Mouse (Mus musculus): ENCODE measurements at regions not wholly inside any gene's neighbourhood (a gene's known extent, or its start where the extent isn't known, plus 50 kb on each side); places are given as distances from the start of the nearest gene placed in this dataset.

DNA sequence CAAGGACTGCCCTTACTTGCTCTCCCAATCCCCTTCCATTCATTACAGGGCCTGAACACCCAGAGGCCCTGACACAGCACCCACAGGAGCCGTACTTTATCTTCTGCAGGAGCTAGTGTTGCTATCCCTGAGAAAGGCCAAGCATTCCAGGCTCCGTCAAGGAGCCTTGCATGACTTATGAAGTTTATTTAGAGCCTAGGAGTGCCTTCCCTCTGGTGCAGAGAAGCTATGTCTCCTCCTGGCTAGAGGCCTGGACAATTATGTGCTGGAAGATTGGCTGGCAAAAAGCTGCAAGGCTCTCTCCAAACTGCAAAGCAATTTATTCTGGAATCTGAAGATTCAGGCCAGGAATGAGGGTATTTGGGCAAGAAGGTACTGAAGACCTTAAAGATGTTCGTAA is 612.0 kb upstream of the Cdh5 start:
- Histone ChIP-seq H3K4me1 (ENCODE audit: insufficient read depth, low read depth, low read length) (no peaks in the 10 kb centered on the region), H3K27me3 (ENCODE audit: insufficient read depth, low read length) (no peaks in the 10 kb centered on the region), H3K36me3 (replicated peaks) (no peaks in the 10 kb centered on the region), H3K9me3 (replicated peaks) (peaks cover 29% of the 10 kb centered on the region), H3K4me3 (ENCODE audit: low read depth, low read length) (no peak overlapping the region)
- ATAC-seq (ENCODE audit: extremely low read depth, insufficient number of reproducible peaks, low FRiP score, poor library complexity, severe bottlenecking) = no peak
- TF ChIP-seq GATA1 (IDR thresholded peaks at IDR 0.05; ENCODE audit: borderline replicate concordance, low read length) (no peak), GATA2 (IDR thresholded peaks at IDR 0.05; ENCODE audit: borderline replicate concordance, low read depth, low read length) (no peak), TAL1 (conservative IDR thresholded peaks at IDR 0.05; ENCODE audit: low read depth, low read length) (no peak), POLR2AphosphoS5 (IDR thresholded peaks at IDR 0.05; ENCODE audit: insufficient replicate concordance, low read depth, low read length) (no peak), CTCF (IDR thresholded peaks at IDR 0.05; ENCODE audit: low read depth, low read length) (no peak)
- no peak for DNase-seq (ENCODE audit: low spot score)

DNA sequence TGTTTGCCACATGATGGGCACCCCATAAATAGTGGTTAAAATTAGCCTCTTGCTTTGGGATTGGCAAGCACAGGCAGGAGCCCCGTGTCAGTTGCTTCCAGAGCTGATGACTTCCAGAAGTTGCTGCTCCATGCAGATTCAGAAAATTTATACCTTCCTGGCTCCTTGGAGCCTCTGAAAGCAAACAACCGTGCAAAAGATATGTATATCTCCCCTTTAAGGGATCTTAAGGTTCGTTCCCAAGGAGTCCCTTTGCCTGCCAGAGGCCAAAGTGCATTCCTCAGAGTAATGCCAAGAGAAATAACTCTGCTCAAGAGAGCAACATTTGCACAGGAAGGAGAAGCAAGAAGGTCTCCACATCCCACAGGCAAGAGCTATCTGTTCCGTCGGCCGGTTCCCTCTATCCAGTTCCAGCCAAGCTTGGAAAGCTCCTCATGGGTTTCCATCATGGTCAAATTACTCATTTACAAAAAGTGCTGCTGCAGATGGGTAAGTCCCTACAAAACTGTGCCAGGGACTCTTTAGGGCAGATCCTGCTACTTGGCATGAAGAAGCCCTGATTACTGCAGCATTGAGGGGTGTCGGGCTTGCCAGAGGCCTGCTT is 608.4 kb upstream of the Cdh5 start:
- Histone ChIP-seq H3K36me3 (replicated peaks) (no peaks in the 10 kb centered on the region), H3K27me3 (ENCODE audit: insufficient read depth, low read length) (no peaks in the 10 kb centered on the region), H3K4me3 (ENCODE audit: low read depth, low read length) (no peak overlapping the region), H3K9me3 (replicated peaks) (peaks cover 39% of the 10 kb centered on the region), H3K4me1 (ENCODE audit: insufficient read depth, low read depth, low read length) (no peaks in the 10 kb centered on the region)
- no peak for DNase-seq (ENCODE audit: low spot score)
- TF ChIP-seq TAL1 (conservative IDR thresholded peaks at IDR 0.05; ENCODE audit: low read depth, low read length) (no peak), CTCF (IDR thresholded peaks at IDR 0.05; ENCODE audit: low read depth, low read length) (no peak), GATA2 (IDR thresholded peaks at IDR 0.05; ENCODE audit: borderline replicate concordance, low read depth, low read length) (no peak), GATA1 (IDR thresholded peaks at IDR 0.05; ENCODE audit: borderline replicate concordance, low read length) (no peak), POLR2AphosphoS5 (IDR thresholded peaks at IDR 0.05; ENCODE audit: insufficient replicate concordance, low read depth, low read length) (no peak)
- no peak for ATAC-seq (ENCODE audit: extremely low read depth, insufficient number of reproducible peaks, low FRiP score, poor library complexity, severe bottlenecking)

DNA sequence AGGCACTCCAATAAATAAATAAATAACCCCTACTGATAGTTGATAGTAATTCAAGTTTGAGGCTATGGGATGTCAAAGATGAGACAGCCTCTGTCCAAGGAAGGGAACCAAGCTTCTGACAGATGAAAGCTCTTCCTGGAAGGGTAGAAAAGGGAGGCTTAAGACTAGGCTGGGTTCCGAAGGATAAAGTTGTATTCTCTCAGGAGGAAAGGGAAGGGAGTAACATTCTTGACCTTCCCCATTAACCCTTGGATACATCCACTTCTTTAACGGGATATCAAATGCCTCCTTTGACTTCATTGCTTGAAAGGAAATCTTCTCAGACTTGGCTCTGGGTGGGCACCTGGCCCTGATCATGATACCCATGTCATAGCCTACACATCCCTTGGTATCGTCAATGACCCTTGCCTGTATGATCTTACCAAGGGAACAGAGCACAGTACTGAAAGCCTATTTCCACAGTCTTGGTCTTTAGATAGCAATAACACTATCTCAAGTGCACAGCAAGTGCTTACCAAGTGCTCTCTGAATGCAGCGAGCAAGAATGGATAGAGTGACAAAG is 607.4 kb upstream of the Cdh5 start:
- Histone ChIP-seq H3K4me1 (ENCODE audit: insufficient read depth, low read depth, low read length) (no peaks in the 10 kb centered on the region), H3K27me3 (ENCODE audit: insufficient read depth, low read length) (no peaks in the 10 kb centered on the region), H3K9me3 (replicated peaks) (peaks cover 42% of the 10 kb centered on the region), H3K36me3 (replicated peaks) (no peaks in the 10 kb centered on the region), H3K4me3 (ENCODE audit: low read depth, low read length) (no peak overlapping the region)
- DNase-seq (ENCODE audit: low spot score) (no peak), ATAC-seq (ENCODE audit: extremely low read depth, insufficient number of reproducible peaks, low FRiP score, poor library complexity, severe bottlenecking) (no peak)
- TF ChIP-seq TAL1 (conservative IDR thresholded peaks at IDR 0.05; ENCODE audit: low read depth, low read length) (no peak), POLR2AphosphoS5 (IDR thresholded peaks at IDR 0.05; ENCODE audit: insufficient replicate concordance, low read depth, low read length) (no peak), GATA1 (IDR thresholded peaks at IDR 0.05; ENCODE audit: borderline replicate concordance, low read length) (no peak), GATA2 (IDR thresholded peaks at IDR 0.05; ENCODE audit: borderline replicate concordance, low read depth, low read length) (no peak), CTCF (IDR thresholded peaks at IDR 0.05; ENCODE audit: low read depth, low read length) (no peak)

DNA sequence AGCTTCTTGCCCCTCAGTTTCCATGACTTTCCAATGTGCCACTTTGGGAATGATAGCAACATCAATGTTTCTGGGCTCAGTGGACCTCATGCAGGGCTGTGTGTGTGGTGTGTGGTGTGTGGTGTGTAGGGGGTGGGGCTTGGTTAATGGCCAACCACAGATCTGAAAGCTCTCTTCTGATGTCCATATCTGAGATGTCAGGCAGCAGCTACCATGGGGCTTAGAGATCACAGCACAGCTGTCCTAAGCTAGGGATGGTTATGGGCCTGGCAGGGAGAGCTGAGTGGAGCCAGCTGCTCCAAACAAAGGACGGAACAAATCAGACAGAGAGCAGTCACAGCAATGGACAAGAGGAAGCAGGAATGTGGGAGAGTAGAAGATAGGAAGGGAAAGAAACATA is 606.8 kb upstream of the Cdh5 start:
- Histone ChIP-seq H3K4me3 (ENCODE audit: low read depth, low read length) (no peak overlapping the region), H3K27me3 (ENCODE audit: insufficient read depth, low read length) (no peaks in the 10 kb centered on the region), H3K4me1 (ENCODE audit: insufficient read depth, low read depth, low read length) (no peaks in the 10 kb centered on the region), H3K36me3 (replicated peaks) (no peaks in the 10 kb centered on the region), H3K9me3 (replicated peaks) (peaks cover 41% of the 10 kb centered on the region)
- TF ChIP-seq CTCF (IDR thresholded peaks at IDR 0.05; ENCODE audit: low read depth, low read length) (no peak), POLR2AphosphoS5 (IDR thresholded peaks at IDR 0.05; ENCODE audit: insufficient replicate concordance, low read depth, low read length) (no peak), GATA2 (IDR thresholded peaks at IDR 0.05; ENCODE audit: borderline replicate concordance, low read depth, low read length) (no peak)
- ATAC-seq (ENCODE audit: extremely low read depth, insufficient number of reproducible peaks, low FRiP score, poor library complexity, severe bottlenecking) (no peak), DNase-seq (ENCODE audit: low spot score) (no peak)

DNA sequence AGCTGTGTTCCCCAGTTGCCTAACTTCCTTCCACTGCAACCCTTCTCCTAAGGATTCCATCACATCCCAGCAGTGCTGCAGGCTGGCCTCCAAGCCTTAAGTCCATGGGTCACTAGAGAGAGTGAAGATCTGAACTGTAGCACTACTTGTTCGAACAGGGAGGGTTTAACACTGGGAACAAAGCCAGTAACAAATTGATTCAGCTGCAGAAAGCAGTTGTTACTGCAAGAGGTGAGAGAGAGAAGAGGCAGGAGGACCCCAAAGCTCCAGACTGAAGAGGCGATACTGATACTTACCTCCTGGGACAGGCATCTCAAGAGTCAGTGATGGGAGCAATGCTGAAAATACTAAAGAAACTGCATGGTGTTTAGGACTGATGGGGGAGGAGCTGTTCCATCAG is 600.1 kb upstream of the Cdh5 start:
- Histone ChIP-seq H3K4me1 (ENCODE audit: insufficient read depth, low read depth, low read length) (no peaks in the 10 kb centered on the region), H3K9me3 (replicated peaks) (peaks cover 37% of the 10 kb centered on the region), H3K4me3 (ENCODE audit: low read depth, low read length) (no peak overlapping the region), H3K27me3 (ENCODE audit: insufficient read depth, low read length) (no peaks in the 10 kb centered on the region), H3K36me3 (replicated peaks) (no peaks in the 10 kb centered on the region)
- TF ChIP-seq GATA2 (IDR thresholded peaks at IDR 0.05; ENCODE audit: borderline replicate concordance, low read depth, low read length) (no peak), TAL1 (conservative IDR thresholded peaks at IDR 0.05; ENCODE audit: low read depth, low read length) (no peak), CTCF (IDR thresholded peaks at IDR 0.05; ENCODE audit: low read depth, low read length) (no peak), POLR2AphosphoS5 (IDR thresholded peaks at IDR 0.05; ENCODE audit: insufficient replicate concordance, low read depth, low read length) (no peak), GATA1 (IDR thresholded peaks at IDR 0.05; ENCODE audit: borderline replicate concordance, low read length) (no peak)
- no peak for ATAC-seq (ENCODE audit: extremely low read depth, insufficient number of reproducible peaks, low FRiP score, poor library complexity, severe bottlenecking)
- no peak for DNase-seq (ENCODE audit: low spot score)

DNA sequence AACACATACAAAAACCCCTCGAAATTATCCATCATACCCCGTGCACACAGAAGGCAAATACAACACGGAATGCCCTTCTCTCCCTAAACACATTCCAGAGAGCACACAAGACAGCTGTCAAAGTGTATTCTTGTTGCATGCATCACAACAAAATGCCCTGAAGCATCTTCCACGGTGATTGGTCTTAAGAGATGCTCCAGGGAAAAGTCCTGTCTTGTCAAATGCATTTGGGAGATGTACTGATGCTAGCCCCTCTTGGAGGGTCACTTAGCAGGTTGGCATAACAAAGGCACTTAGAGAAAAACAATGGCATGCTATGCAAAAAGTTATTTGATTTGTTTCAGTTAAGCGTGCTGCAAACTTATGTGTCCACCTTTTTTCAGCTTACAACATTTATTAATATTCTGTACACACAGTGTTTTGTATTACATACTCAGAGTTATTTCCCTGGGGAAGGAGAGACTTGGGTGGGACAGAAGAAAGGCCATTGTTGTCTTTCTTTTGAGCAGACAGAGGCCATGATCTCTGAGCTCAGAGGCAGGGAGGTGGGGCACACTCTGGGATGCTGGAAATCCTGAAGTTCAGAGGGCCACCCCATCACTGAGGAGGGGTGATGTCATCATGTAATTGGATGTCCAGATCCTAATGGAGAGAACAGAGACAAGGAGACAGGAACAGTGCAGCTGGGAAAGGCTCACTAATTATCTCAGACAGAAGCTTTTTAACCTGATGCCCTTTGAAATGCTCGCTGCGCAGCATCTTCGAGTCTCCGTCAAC is 598.2 kb upstream of the Cdh5 start:
- TF ChIP-seq GATA1 (IDR thresholded peaks at IDR 0.05; ENCODE audit: borderline replicate concordance, low read length) = no peak
- no peak for TF ChIP-seq GATA2 (IDR thresholded peaks at IDR 0.05; ENCODE audit: borderline replicate concordance, low read depth, low read length)
- TF ChIP-seq TAL1 (conservative IDR thresholded peaks at IDR 0.05; ENCODE audit: low read depth, low read length) = no peak
- no peak for TF ChIP-seq POLR2AphosphoS5 (IDR thresholded peaks at IDR 0.05; ENCODE audit: insufficient replicate concordance, low read depth, low read length)
- TF ChIP-seq CTCF (IDR thresholded peaks at IDR 0.05; ENCODE audit: low read depth, low read length) = no peak
- no peak overlapping the region for H3K4me3 ChIP-seq (ENCODE audit: low read depth, low read length)
- ATAC-seq (ENCODE audit: extremely low read depth, insufficient number of reproducible peaks, low FRiP score, poor library complexity, severe bottlenecking) = no peak
- no peaks in the 10 kb centered on the region for H3K4me1 ChIP-seq (ENCODE audit: insufficient read depth, low read depth, low read length)
- no peaks in the 10 kb centered on the region for H3K27me3 ChIP-seq (ENCODE audit: insufficient read depth, low read length)
- no peak for DNase-seq (ENCODE audit: low spot score)
- H3K9me3 ChIP-seq (replicated peaks) = peaks cover 30% of the 10 kb centered on the region
- no peaks in the 10 kb centered on the region for H3K36me3 ChIP-seq (replicated peaks)

All from G1E (cell line).